Mouse (Mus musculus): ENCODE measurements around the gene Lin7a. TPM values are rescaled to one million over a fixed set of nuclear protein-coding genes. Genes with fewer than 3 reads are reported as not detected.

Lin7a gene
- total RNA-seq, 2 experiments from 2014 or later: 1.6 to 2.5 TPM

DNA sequence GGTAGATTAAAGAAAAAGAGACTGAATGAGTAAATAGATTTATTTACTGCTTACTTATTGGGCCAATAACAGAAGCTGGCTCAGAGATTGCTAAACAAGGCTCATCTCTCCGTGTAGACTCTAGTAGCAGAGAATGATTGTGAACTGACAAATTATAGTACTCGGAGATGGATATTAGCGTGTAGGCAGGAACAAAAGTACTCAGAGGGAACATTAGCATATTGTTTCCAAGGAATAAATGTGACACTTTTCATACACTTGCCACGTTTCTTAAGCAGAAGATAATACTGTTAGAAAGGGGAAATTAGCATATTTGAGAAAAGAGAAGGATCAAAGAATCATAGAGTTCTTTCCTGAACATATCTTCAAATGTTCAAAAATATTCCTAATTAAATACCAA lies 133.9 kb downstream of the Lin7a start:
- intact Hi-C loops (cut with DNase I): no loop called here
- DNase-seq: no peak

DNA sequence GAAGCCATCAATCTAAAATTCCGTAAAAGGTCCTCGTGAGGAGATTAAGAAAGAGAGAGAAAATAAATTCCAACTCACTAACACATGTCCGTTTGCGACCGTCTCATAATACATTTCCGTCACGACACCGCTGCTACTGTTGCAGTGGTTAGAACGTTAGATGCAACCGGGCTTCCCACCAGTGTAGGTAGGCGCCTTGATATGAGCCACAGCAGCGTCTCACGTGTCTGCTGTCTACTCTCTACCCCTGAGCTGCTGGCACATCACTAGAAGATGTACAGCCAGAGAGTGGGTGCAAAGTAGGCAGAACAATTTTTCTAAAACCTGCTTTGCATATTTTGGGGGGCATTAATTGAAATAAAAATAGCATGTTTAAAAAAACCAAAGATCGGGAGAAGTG lies 146.8 kb downstream of the Lin7a start:
- intact Hi-C loops (cut with DNase I): no loop called here
- DNase-seq: no peak

DNA sequence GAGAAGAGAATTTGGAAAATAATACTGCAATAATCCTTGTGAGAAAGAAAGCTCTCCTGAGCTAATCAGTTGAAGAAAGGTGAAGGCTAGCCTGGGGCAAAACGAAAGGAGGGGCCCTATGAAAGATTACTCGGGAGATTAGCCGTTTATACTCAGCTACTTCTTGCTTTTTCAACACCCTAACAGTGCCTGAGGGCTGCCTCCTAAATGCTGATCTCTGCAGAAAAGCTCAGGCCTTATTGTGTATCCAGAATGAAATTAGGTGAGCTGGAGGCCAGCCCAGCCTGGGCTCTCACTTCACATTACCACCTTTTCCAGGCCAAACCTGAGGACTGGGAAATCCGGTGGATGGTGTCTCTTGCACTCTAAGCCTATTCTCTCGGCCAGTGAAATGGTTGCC lies 165.5 kb downstream of the Lin7a start:
- intact Hi-C loops (cut with DNase I): no loop called here
- DNase-seq: no peak

DNA sequence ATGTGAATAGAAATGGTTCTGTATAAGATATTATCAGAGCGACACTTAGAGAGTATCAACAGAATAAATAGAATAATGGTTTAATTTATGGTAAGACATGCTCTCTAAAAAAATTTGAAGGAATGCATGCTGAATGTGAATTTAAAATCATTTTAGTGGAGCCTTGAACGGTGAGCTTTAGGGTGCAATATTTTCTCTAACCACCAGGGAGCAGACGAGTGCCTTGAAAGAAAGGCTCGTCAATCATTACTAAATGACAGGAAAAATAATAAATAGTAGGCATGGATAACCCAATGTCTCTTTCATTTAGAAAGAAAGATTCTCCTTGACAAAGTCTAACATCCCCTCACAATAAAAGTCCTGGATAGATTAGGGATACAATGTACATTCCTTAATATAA lies 171.3 kb downstream of the Lin7a start:
- intact Hi-C loops (cut with DNase I): loop anchor here (1.0 to 2.0 kb wide), 2 partner anchors 262 to 304 kb away; no protein-coding TSS in a partner anchor
- DNase-seq: peak; percentile 11 to 51

DNA sequence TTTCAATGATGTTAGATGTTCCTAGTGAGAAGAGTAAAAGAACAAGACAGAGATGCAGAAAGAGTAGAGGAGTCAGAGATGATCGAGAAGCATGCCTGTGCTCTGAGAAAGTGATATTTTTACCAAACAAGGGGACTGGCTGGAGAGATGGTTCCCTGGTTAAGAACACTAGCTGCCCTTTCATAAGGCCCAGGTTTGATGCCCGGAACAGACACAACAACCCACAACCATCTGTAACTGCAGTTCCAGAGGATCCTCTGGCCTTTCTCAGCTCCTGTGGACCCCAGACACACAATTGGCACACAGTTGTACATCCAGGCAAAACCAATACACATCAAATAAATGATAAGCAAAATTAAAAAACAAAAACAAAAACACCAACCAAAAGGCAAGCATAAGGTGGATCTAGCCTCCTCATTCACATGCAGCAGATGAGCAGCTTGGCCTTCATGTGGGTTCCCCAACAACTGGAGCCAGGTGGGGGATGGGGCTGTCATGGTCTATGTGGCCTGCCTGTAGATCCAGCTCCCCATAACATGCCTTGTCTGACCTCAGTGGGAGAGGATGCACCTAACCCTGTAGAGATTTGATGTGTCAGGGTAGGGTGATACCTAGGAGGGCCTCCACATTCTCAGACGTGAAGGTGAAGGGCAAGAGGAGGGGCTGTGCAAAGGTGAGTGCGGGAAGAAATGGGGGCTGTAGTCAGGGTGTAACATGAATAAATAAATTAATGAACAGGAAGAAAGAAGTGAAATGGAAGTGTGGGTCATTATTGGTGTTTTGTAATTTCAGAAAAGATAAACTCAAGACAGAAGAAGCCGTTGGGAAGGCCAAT lies 178.2 kb downstream of the Lin7a start:
- no peak for DNase-seq
- intact Hi-C loops (cut with DNase I): no loop called here

DNA sequence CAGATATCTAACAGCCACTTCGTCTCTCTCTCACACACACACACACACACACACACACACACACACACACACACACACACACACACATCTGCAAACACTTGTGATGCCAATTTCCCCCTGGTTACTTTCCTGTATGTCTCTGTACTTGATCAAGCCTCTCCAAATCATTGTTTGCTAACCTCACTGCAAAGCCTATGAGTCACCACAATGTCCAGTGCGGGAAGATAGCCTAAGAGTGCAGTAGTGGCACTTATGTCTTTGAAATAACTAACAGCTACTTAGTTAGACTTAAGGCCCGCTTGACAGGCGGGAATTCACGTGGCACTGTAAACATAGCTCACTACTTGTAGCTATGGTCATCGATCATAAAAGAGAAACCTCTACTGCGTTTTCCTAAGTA lies 196.3 kb downstream of the Lin7a start:
- intact Hi-C loops (cut with DNase I): no loop called here
- DNase-seq: no peak

Other genes starting within 250 kb of the Lin7a start
- gene Acss3, start 148.0 kb upstream of the Lin7a start, total RNA-seq (2021): 1 to 10 TPM; 5.2 to 6.3 TPM
- not detected for gene Myf5, start 214.4 kb downstream of the Lin7a start, total RNA-seq (2021)
- not detected for gene Myf6, start 223.1 kb downstream of the Lin7a start, total RNA-seq (2021)

Measured in heart, postnatal 10 days (tissue).